Mouse (Mus musculus) ES-CJ7 (cell line): ENCODE measurements around the gene Ulk3.

Source experiments
- DNase-seq: peaks from one replicate; pipeline ENCODE4 v3.0.0; 2011; ENCODE audit warnings: low read depth, low spot score

Ulk3 gene

GRCm38 (mm10) chr9:57614786-57615185 is 25.5 kb downstream of the Ulk3 start:
- DNase-seq, result no peak

GRCm38 (mm10) chr9:57617556-57618169 is 28.4 kb downstream of the Ulk3 start:
- no peak for DNase-seq

GRCm38 (mm10) chr9:57618854-57619253 is 29.6 kb downstream of the Ulk3 start:
- no peak for DNase-seq

- DNase-seq, result no peak
These were observed 31.4 kb downstream of the Ulk3 start, which contains the start of gene Lman1l for GRCm38 (mm10) chr9:57620674-57621073. Lman1l (minus strand) TSS chr9:57620774.

GRCm38 (mm10) chr9:57624295-57624694 is 35.0 kb downstream of the Ulk3 start:
- DNase-seq, result no peak

GRCm38 (mm10) chr9:57625674-57626500 is 36.6 kb downstream of the Ulk3 start:
- peak; percentile 24 for DNase-seq

GRCm38 (mm10) chr9:57627191-57627590 is 37.9 kb downstream of the Ulk3 start:
- DNase-seq, result no peak

GRCm38 (mm10) chr9:57627892-57628291 is 38.6 kb downstream of the Ulk3 start:
- DNase-seq, result no peak

- DNase-seq, result no peak
These were observed 39.5 kb downstream of the Ulk3 start for GRCm38 (mm10) chr9:57628717-57629116.

- peak; percentile 63 for DNase-seq
These were observed 40.0 kb downstream of the Ulk3 start for GRCm38 (mm10) chr9:57629118-57629874.

- DNase-seq, result no peak
These were observed 44.3 kb downstream of the Ulk3 start for GRCm38 (mm10) chr9:57633481-57634024.

- no peak for DNase-seq
These were observed 48.0 kb downstream of the Ulk3 start for GRCm38 (mm10) chr9:57637272-57637671.

GRCm38 (mm10) chr9:57637741-57638322 is 48.6 kb downstream of the Ulk3 start:
- no peak for DNase-seq

- no peak for DNase-seq
These were observed 49.6 kb downstream of the Ulk3 start for GRCm38 (mm10) chr9:57638651-57639459.

- DNase-seq, result no peak
These were observed 50.5 kb downstream of the Ulk3 start for GRCm38 (mm10) chr9:57639661-57640328.

- DNase-seq, result peak; percentile 39
These were observed 51.1 kb downstream of the Ulk3 start for GRCm38 (mm10) chr9:57640384-57640783.

- no peak for DNase-seq
These were observed 51.8 kb downstream of the Ulk3 start for GRCm38 (mm10) chr9:57641022-57641421.

- peak; percentile 55 for DNase-seq
These were observed 52.7 kb downstream of the Ulk3 start for GRCm38 (mm10) chr9:57641775-57642550.

- DNase-seq, result no peak
These were observed 54.1 kb downstream of the Ulk3 start for GRCm38 (mm10) chr9:57643169-57643855.
